Mouse (Mus musculus): ENCODE results near the gene Dhh. TPM values are rescaled to one million over a fixed set of nuclear protein-coding genes. Genes with fewer than 3 reads are reported as not detected.

Dhh gene
- 0.62 and 1.0 TPM in 2 replicates for polyA plus RNA-seq (2014; fragmentation: Nextera tagmentation; extraction: Ambion mirVana)

GRCm38 (mm10) chr15:98897928-98898800 lies at the start of gene Dhh:
Gene Dhh, minus strand, starts transcription at chr15:98898540.
- no peak for ATAC-seq (replicated peaks; ENCODE audit: low FRiP score, low TSS enrichment, low read depth)
- Histone ChIP-seq H3K4me3 (ENCODE audit: low read depth, low read length) (peak within 1 kb of the TSS; percentile 15; the same call in 1 of the 2 replicates), H3K4me2 (ENCODE audit: low read length) (peak within 1 kb of the TSS; percentile 45), H3K9me3 (ENCODE audit: control insufficient read depth, low read length) (no peaks in the 10 kb centered on the region), H3K9ac (ENCODE audit: low read length) (no peak within 1 kb of the TSS), H3K36me3 (ENCODE audit: control insufficient read depth, insufficient read depth, low read length) (no peaks in the 10 kb centered on the region), H3K4me1 (replicated peaks; ENCODE audit: control insufficient read depth, insufficient read depth, low read length) (peaks cover 21% of the 10 kb centered on the region), H3K27me3 (replicated peaks; ENCODE audit: control insufficient read depth, insufficient read depth, low read length) (peaks cover 75% of the 10 kb centered on the region), H3K27ac (ENCODE audit: low read depth) (no peak within 1 kb of the TSS)
- peak; percentile 59 for DNase-seq (ENCODE audit: low spot score)
- WGBS, result under 1% methylated on average over 41 of the region's 41 CpGs

GRCm38 (mm10) chr15:98947884-98948283 lies 49.5 kb upstream of the Dhh start:
- no peak for DNase-seq (ENCODE audit: low spot score)
- H3K4me3 ChIP-seq (ENCODE audit: low read depth, low read length), result no peak overlapping the region
- 0 out of 2 replicates have a peak, but pooled peaks cover 4% of the 10 kb centered on the region for H3K4me1 ChIP-seq (replicated peaks; ENCODE audit: control insufficient read depth, insufficient read depth, low read length)
- no peak overlapping the region for H3K27ac ChIP-seq (ENCODE audit: low read depth)
- ATAC-seq (replicated peaks; ENCODE audit: low FRiP score, low TSS enrichment, low read depth), result no peak
- H3K27me3 ChIP-seq (replicated peaks; ENCODE audit: control insufficient read depth, insufficient read depth, low read length), result no peaks in the 10 kb centered on the region
- H3K9me3 ChIP-seq (ENCODE audit: control insufficient read depth, low read length), result no peaks in the 10 kb centered on the region
- WGBS, result 51% methylated on average over 3 of the region's 3 CpGs
- H3K36me3 ChIP-seq (ENCODE audit: control insufficient read depth, insufficient read depth, low read length), result peaks cover 9% of the 10 kb centered on the region; the same call in 1 of the 2 replicates
- no peak overlapping the region for H3K4me2 ChIP-seq (ENCODE audit: low read length)
- H3K9ac ChIP-seq (ENCODE audit: low read length), result no peak overlapping the region

- DNase-seq (ENCODE audit: low spot score) (no peak), ATAC-seq (replicated peaks; ENCODE audit: low FRiP score, low TSS enrichment, low read depth) (0 out of 2 replicates have a peak, but pooled peaks have one; percentile 20)
- Histone ChIP-seq H3K27me3 (replicated peaks; ENCODE audit: control insufficient read depth, insufficient read depth, low read length) (no peaks in the 10 kb centered on the region), H3K9me3 (ENCODE audit: control insufficient read depth, low read length) (no peaks in the 10 kb centered on the region), H3K4me3 (ENCODE audit: low read depth, low read length) (no peak overlapping the region), H3K36me3 (ENCODE audit: control insufficient read depth, insufficient read depth, low read length) (no peaks in the 10 kb centered on the region), H3K4me1 (replicated peaks; ENCODE audit: control insufficient read depth, insufficient read depth, low read length) (no peaks in the 10 kb centered on the region), H3K27ac (ENCODE audit: low read depth) (no peak overlapping the region), H3K4me2 (ENCODE audit: low read length) (no peak overlapping the region), H3K9ac (ENCODE audit: low read length) (no peak overlapping the region)
- 48% methylated on average over 4 of the region's 4 CpGs for WGBS
These were observed 44.8 kb upstream of the Dhh start for GRCm38 (mm10) chr15:98943133-98943532.

- no peaks in the 10 kb centered on the region for H3K9me3 ChIP-seq (ENCODE audit: control insufficient read depth, low read length)
- no peak overlapping the region for H3K4me2 ChIP-seq (ENCODE audit: low read length)
- H3K4me3 ChIP-seq (ENCODE audit: low read depth, low read length), result no peak overlapping the region
- H3K36me3 ChIP-seq (ENCODE audit: control insufficient read depth, insufficient read depth, low read length), result no peaks in the 10 kb centered on the region
- no peaks in the 10 kb centered on the region for H3K27me3 ChIP-seq (replicated peaks; ENCODE audit: control insufficient read depth, insufficient read depth, low read length)
- H3K9ac ChIP-seq (ENCODE audit: low read length), result no peak overlapping the region
- no peak for DNase-seq (ENCODE audit: low spot score)
- no peaks in the 10 kb centered on the region for H3K4me1 ChIP-seq (replicated peaks; ENCODE audit: control insufficient read depth, insufficient read depth, low read length)
- WGBS, result 85% methylated on average over 4 of the region's 4 CpGs
- no peak for ATAC-seq (replicated peaks; ENCODE audit: low FRiP score, low TSS enrichment, low read depth)
- H3K27ac ChIP-seq (ENCODE audit: low read depth), result no peak overlapping the region
These were observed 43.7 kb upstream of the Dhh start for GRCm38 (mm10) chr15:98942081-98942480.

- Histone ChIP-seq H3K9me3 (ENCODE audit: control insufficient read depth, low read length) (no peaks in the 10 kb centered on the region), H3K4me1 (replicated peaks; ENCODE audit: control insufficient read depth, insufficient read depth, low read length) (no peaks in the 10 kb centered on the region), H3K9ac (ENCODE audit: low read length) (no peak overlapping the region), H3K4me2 (ENCODE audit: low read length) (no peak overlapping the region), H3K27ac (ENCODE audit: low read depth) (no peak overlapping the region), H3K4me3 (ENCODE audit: low read depth, low read length) (no peak overlapping the region), H3K36me3 (ENCODE audit: control insufficient read depth, insufficient read depth, low read length) (no peaks in the 10 kb centered on the region), H3K27me3 (replicated peaks; ENCODE audit: control insufficient read depth, insufficient read depth, low read length) (no peaks in the 10 kb centered on the region)
- WGBS, result 65% methylated on average over 2 of the region's 2 CpGs
- DNase-seq (ENCODE audit: low spot score) (no peak), ATAC-seq (replicated peaks; ENCODE audit: low FRiP score, low TSS enrichment, low read depth) (no peak)
These were observed 43.2 kb upstream of the Dhh start for GRCm38 (mm10) chr15:98941539-98941938.

- Histone ChIP-seq H3K9me3 (ENCODE audit: control insufficient read depth, low read length) (no peaks in the 10 kb centered on the region), H3K36me3 (ENCODE audit: control insufficient read depth, insufficient read depth, low read length) (no peaks in the 10 kb centered on the region), H3K27ac (ENCODE audit: low read depth) (no peak overlapping the region), H3K27me3 (replicated peaks; ENCODE audit: control insufficient read depth, insufficient read depth, low read length) (no peaks in the 10 kb centered on the region), H3K9ac (ENCODE audit: low read length) (no peak overlapping the region), H3K4me1 (replicated peaks; ENCODE audit: control insufficient read depth, insufficient read depth, low read length) (peaks cover 2% of the 10 kb centered on the region), H3K4me2 (ENCODE audit: low read length) (no peak overlapping the region), H3K4me3 (ENCODE audit: low read depth, low read length) (no peak overlapping the region)
- DNase-seq (ENCODE audit: low spot score), result no peak
- ATAC-seq (replicated peaks; ENCODE audit: low FRiP score, low TSS enrichment, low read depth), result no peak
- 83% methylated on average over 10 of the region's 10 CpGs for WGBS
These were observed 42.5 kb upstream of the Dhh start for GRCm38 (mm10) chr15:98940816-98941215.

GRCm38 (mm10) chr15:98934217-98934839 lies 36.0 kb upstream of the Dhh start, which contains the start of gene Tuba1b:
Gene Tuba1b, minus strand, starts transcription at chr15:98934565.
- Histone ChIP-seq H3K4me3 (ENCODE audit: low read depth, low read length) (peak within 1 kb of the TSS; percentile 54), H3K27me3 (replicated peaks; ENCODE audit: control insufficient read depth, insufficient read depth, low read length) (no peaks in the 10 kb centered on the region), H3K4me1 (replicated peaks; ENCODE audit: control insufficient read depth, insufficient read depth, low read length) (peaks cover 14% of the 10 kb centered on the region), H3K9me3 (ENCODE audit: control insufficient read depth, low read length) (no peaks in the 10 kb centered on the region), H3K36me3 (ENCODE audit: control insufficient read depth, insufficient read depth, low read length) (peaks cover 14% of the 10 kb centered on the region), H3K27ac (ENCODE audit: low read depth) (peak within 1 kb of the TSS; percentile 96), H3K4me2 (ENCODE audit: low read length) (peak within 1 kb of the TSS; percentile 99), H3K9ac (ENCODE audit: low read length) (peak within 1 kb of the TSS; percentile 97)
- ATAC-seq (replicated peaks; ENCODE audit: low FRiP score, low TSS enrichment, low read depth), result peak; percentile 94
- peak; percentile 90 for DNase-seq (ENCODE audit: low spot score)
- WGBS, result under 1% methylated on average over 52 of the region's 58 CpGs

- WGBS, result under 1% methylated on average over 35 of the region's 35 CpGs
These were observed 35.5 kb upstream of the Dhh start for GRCm38 (mm10) chr15:98933833-98934216.

More at GRCm38 (mm10) chr15:98933833-98934216, 35.5 kb upstream of the Dhh start:
- ATAC-seq (replicated peaks; ENCODE audit: low FRiP score, low TSS enrichment, low read depth) (peak; percentile 84), DNase-seq (ENCODE audit: low spot score) (peak; percentile 96)
- Histone ChIP-seq H3K4me3 (ENCODE audit: low read depth, low read length) (peak overlapping the region; percentile 54), H3K9ac (ENCODE audit: low read length) (peak overlapping the region; percentile 97), H3K4me2 (ENCODE audit: low read length) (peak overlapping the region; percentile 99), H3K27me3 (replicated peaks; ENCODE audit: control insufficient read depth, insufficient read depth, low read length) (no peaks in the 10 kb centered on the region), H3K9me3 (ENCODE audit: control insufficient read depth, low read length) (no peaks in the 10 kb centered on the region), H3K27ac (ENCODE audit: low read depth) (peak overlapping the region; percentile 96), H3K4me1 (replicated peaks; ENCODE audit: control insufficient read depth, insufficient read depth, low read length) (peaks cover 14% of the 10 kb centered on the region), H3K36me3 (ENCODE audit: control insufficient read depth, insufficient read depth, low read length) (peaks cover 14% of the 10 kb centered on the region)
